8 mouse cellular contexts compared by ENCODE assay signal in the genomic region with DNA sequence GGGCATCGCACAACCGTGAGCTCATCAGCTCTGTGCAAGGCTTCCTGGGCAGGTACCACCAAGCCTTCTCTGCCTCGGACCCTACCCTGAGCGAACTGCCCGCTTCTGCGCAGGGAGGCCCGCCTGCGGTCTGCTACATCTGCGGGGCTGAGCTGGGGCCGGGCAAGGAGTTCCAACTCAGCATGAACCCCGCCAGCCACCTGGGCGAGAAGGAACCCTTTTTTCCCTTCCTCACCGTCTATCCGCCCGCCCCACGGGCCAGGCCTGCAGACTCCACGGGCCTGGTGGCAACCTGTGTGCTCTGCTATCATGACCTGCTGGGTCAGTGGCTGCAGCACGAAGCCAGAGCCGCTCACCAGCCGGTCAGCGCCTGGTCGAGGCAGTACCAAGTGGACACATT. TPM values are rescaled to one million over a fixed set of nuclear protein-coding genes. Genes with fewer than 3 reads are reported as not detected.
DNase-seq lines count a peak whose midpoint lies in the region; ATAC-seq and TF ChIP-seq lines count a peak whose summit lies in the region.

No protein-coding gene starts in this region.

- peak; percentile 33 for DNase-seq in adrenal gland, postnatal 10 days
- no peak for DNase-seq in adrenal gland, postnatal 4 days (ENCODE audit: low spot score in 2 of 2)
- DNase-seq in spleen, adult 2 months (ENCODE audit: low read depth in 1 of 2, low spot score in 2 of 2) = no peak
- no peak for DNase-seq in spleen, postnatal 10 days (ENCODE audit: low spot score in 2 of 2)
- DNase-seq in liver, embryonic 11.5 days (ENCODE audit: low spot score) = no peak
- no peak for DNase-seq in Muller cell, postnatal 12 days (ENCODE audit: inconsistent ontology term)
- no peak for DNase-seq in layer of hippocampus, adult 9-10 months (ENCODE audit: low spot score)
- no peak for DNase-seq in natural killer cell, adult 2 months (ENCODE audit: low spot score in 2 of 2)

- no peaks in the 10 kb centered on the region for H3K9me3 ChIP-seq in liver, embryonic 11.5 days (ENCODE audit: control insufficient read depth, low read length)

- H3K9ac ChIP-seq in liver, embryonic 11.5 days (ENCODE audit: low read depth, low read length) = no peak overlapping the region

- H3K4me3 ChIP-seq in spleen, adult 2 months (ENCODE audit: extremely low read depth, insufficient read depth, insufficient read length) = peak overlapping the region; percentile 9; the same call in 1 of the 2 replicates
- H3K4me3 ChIP-seq in liver, embryonic 11.5 days (ENCODE audit: low read depth, low read length) = peak overlapping the region; percentile 58

- 10% methylated on average over 22 of the region's 22 CpGs for WGBS in spleen, adult 2 months
- WGBS in liver, embryonic 11.5 days = 15% methylated on average over 22 of the region's 22 CpGs

- no peak for TF ChIP-seq POLR2A in spleen, adult 2 months (IDR thresholded peaks at IDR 0.05; ENCODE audit: low read depth, low read length)

- peaks cover 20% of the 10 kb centered on the region for H3K27me3 ChIP-seq in spleen, adult 2 months (ENCODE audit: control insufficient read depth, insufficient read depth, low read length)
- peaks cover 60% of the 10 kb centered on the region for H3K27me3 ChIP-seq in liver, embryonic 11.5 days (replicated peaks; ENCODE audit: control insufficient read depth, insufficient read depth, low read length)

- no peaks in the 10 kb centered on the region for H3K36me3 ChIP-seq in spleen, adult 2 months (ENCODE audit: control insufficient read depth, insufficient read depth, low read length)
- no peaks in the 10 kb centered on the region for H3K36me3 ChIP-seq in liver, embryonic 11.5 days (ENCODE audit: control insufficient read depth, insufficient read depth, low read length)

- H3K4me1 ChIP-seq in spleen, adult 2 months (ENCODE audit: control insufficient read depth, insufficient read depth, insufficient read length) = peaks cover 11% of the 10 kb centered on the region
- H3K4me1 ChIP-seq in liver, embryonic 11.5 days (replicated peaks; ENCODE audit: control insufficient read depth, insufficient read depth, low read length) = peaks cover 45% of the 10 kb centered on the region

- TF ChIP-seq CTCF in spleen, adult 2 months (IDR thresholded peaks at IDR 0.05; ENCODE audit: extremely low read depth, insufficient read depth, insufficient read length, insufficient replicate concordance) = no peak

- peak overlapping the region; percentile 81 for H3K4me2 ChIP-seq in liver, embryonic 11.5 days

- no peak overlapping the region for H3K27ac ChIP-seq in spleen, adult 2 months (ENCODE audit: insufficient read depth, low read length)
- no peak overlapping the region for H3K27ac ChIP-seq in liver, embryonic 11.5 days (ENCODE audit: low read depth, low read length)

- no peak for ATAC-seq in liver, embryonic 11.5 days (replicated peaks; ENCODE audit: low FRiP score)

RNA-seq across cellular contexts. Expression of a gene that starts 1.8 kb away (rescaled TPM):
- 10 to 100 TPM; 27.2 to 42.9 TPM for total RNA-seq in adrenal gland, postnatal 10 days (2021)
- total RNA-seq in adrenal gland, postnatal 4 days (2021) = 10 to 100 TPM; 58.1 to 60.7 TPM
- polyA plus RNA-seq in spleen, adult 2 months (2012; rRNA removed) = 39.2 and 49.3 TPM in 2 replicates
- 23.1 and 25.3 TPM in 2 replicates for polyA plus RNA-seq in liver, embryonic 11.5 days (2014; fragmentation: Nextera tagmentation; extraction: Ambion mirVana)

RNA-seq across cellular contexts. Expression of a gene that starts 52.8 kb away (rescaled TPM):
- 1 to 10 TPM in 1 of 2 experiments, under 1 TPM in 1; 0.90 to 1.4 TPM for total RNA-seq in adrenal gland, postnatal 10 days (2021)
- 1 to 10 TPM; 1.6 to 2.3 TPM for total RNA-seq in adrenal gland, postnatal 4 days (2021)
- polyA plus RNA-seq in spleen, adult 2 months (2012; rRNA removed) = not detected in 2 replicates
- 0.27 TPM in 1 of 2 replicates, not detected in the other for polyA plus RNA-seq in liver, embryonic 11.5 days (2014; fragmentation: Nextera tagmentation; extraction: Ambion mirVana)
